Mouse (Mus musculus) adrenal gland, postnatal 4 days (tissue): Measurements from ENCODE around the gene 1700008O03Rik. TPM values are rescaled to one million over a fixed set of nuclear protein-coding genes. Genes with fewer than 3 reads are reported as not detected.

ENCODE experiments used
- DNase-seq, 2 experiments: peaks; one replicate each; pipeline ENCODE4 v3.0.0; 2021 to 2022; ENCODE audit warnings: low spot score in 2 of 2, mixed read lengths in 2 of 2
- total RNA-seq, 2 experiments: library from RNA; stranded (reverse); gene quantifications; 2 replicates each; pipeline ENCODE4 v1.2.3; 2021

Gene 1700008O03Rik
- total RNA-seq, 2 experiments from 2014 or later: 1.0 to 2.0 TPM

- peak; percentile 53 to 62 for DNase-seq
Observed at GRCm38 (mm10) chr7:44350957-44351711, 34.5 kb downstream of the 1700008O03Rik start.

- no peak for DNase-seq
Observed at GRCm38 (mm10) chr7:44349043-44349442, 36.6 kb downstream of the 1700008O03Rik start.

GRCm38 (mm10) chr7:44344622-44345021 lies 41.0 kb downstream of the 1700008O03Rik start:
- DNase-seq: no peak

- DNase-seq: no peak
Observed at GRCm38 (mm10) chr7:44343459-44344015, 42.1 kb downstream of the 1700008O03Rik start.

GRCm38 (mm10) chr7:44341714-44342113 lies 43.9 kb downstream of the 1700008O03Rik start:
- no peak for DNase-seq

- DNase-seq: no peak
Observed at GRCm38 (mm10) chr7:44341119-44341518, 44.5 kb downstream of the 1700008O03Rik start.

- no peak for DNase-seq
Observed at GRCm38 (mm10) chr7:44340226-44340625, 45.4 kb downstream of the 1700008O03Rik start.

- no peak for DNase-seq
Observed at GRCm38 (mm10) chr7:44337121-44337849, 48.3 kb downstream of the 1700008O03Rik start.

- DNase-seq: no peak
Observed at GRCm38 (mm10) chr7:44336046-44337021, 49.3 kb downstream of the 1700008O03Rik start.

GRCm38 (mm10) chr7:44335031-44335878 lies 50.4 kb downstream of the 1700008O03Rik start:
- no peak for DNase-seq

GRCm38 (mm10) chr7:44334139-44334538 lies 51.5 kb downstream of the 1700008O03Rik start:
- no peak for DNase-seq

- DNase-seq: no peak
Observed at GRCm38 (mm10) chr7:44332336-44332735, 53.3 kb downstream of the 1700008O03Rik start.

GRCm38 (mm10) chr7:44326614-44327013 lies 59.0 kb downstream of the 1700008O03Rik start:
- DNase-seq: no peak

GRCm38 (mm10) chr7:44322290-44322689 lies 63.3 kb downstream of the 1700008O03Rik start:
- no peak for DNase-seq

- DNase-seq: no peak
Observed at GRCm38 (mm10) chr7:44320886-44321285, 64.7 kb downstream of the 1700008O03Rik start.

GRCm38 (mm10) chr7:44317913-44318312 lies 67.7 kb downstream of the 1700008O03Rik start:
- DNase-seq: no peak

- DNase-seq: no peak
Observed at GRCm38 (mm10) chr7:44312484-44312883, 73.1 kb downstream of the 1700008O03Rik start.

GRCm38 (mm10) chr7:44311713-44312304 lies 73.8 kb downstream of the 1700008O03Rik start:
- DNase-seq: no peak

- no peak for DNase-seq
Observed at GRCm38 (mm10) chr7:44310878-44311712, 74.5 kb downstream of the 1700008O03Rik start.
